Mouse (Mus musculus): Measurements from ENCODE around the gene Olfr235. TPM values are rescaled to one million over a fixed set of nuclear protein-coding genes. Genes with fewer than 3 reads are reported as not detected.
"Not testable (repeated sequence)": the region's sequence is repeated elsewhere in the genome, so short reads cannot be mapped to it uniquely, and the experiment has no call there.

Olfr235 gene
- not detected in 2 replicates for polyA plus RNA-seq (2014; fragmentation: Nextera tagmentation; extraction: Ambion mirVana)

GRCm38 (mm10) chr19:12260732-12261131, at the start of gene Olfr235:
Olfr235 (plus strand) TSS chr19:12261032.
- ATAC-seq (ENCODE audit: insufficient number of reproducible peaks, low FRiP score, low TSS enrichment, low read depth) = no peak
- no peak for DNase-seq (ENCODE audit: low spot score)
- Histone ChIP-seq H3K36me3 (ENCODE audit: control insufficient read depth, insufficient read depth, low read length) (no peaks in the 10 kb centered on the region), H3K27me3 (ENCODE audit: control insufficient read depth, insufficient read depth, low read length) (no peaks in the 10 kb centered on the region), H3K4me3 (ENCODE audit: low read depth, low read length) (no peak within 1 kb of the TSS), H3K4me2 (ENCODE audit: low read depth, severe bottlenecking) (no peak within 1 kb of the TSS), H3K4me1 (ENCODE audit: control insufficient read depth, insufficient read depth, low read length) (no peaks in the 10 kb centered on the region), H3K9ac (ENCODE audit: low read length) (no peak within 1 kb of the TSS), H3K9me3 (ENCODE audit: control insufficient read depth, low read length) (no peaks in the 10 kb centered on the region), H3K27ac (replicated peaks; ENCODE audit: low read depth, low read length) (no peak within 1 kb of the TSS)
- 64% methylated on average over 1 of the region's 1 CpGs for WGBS

DNA sequence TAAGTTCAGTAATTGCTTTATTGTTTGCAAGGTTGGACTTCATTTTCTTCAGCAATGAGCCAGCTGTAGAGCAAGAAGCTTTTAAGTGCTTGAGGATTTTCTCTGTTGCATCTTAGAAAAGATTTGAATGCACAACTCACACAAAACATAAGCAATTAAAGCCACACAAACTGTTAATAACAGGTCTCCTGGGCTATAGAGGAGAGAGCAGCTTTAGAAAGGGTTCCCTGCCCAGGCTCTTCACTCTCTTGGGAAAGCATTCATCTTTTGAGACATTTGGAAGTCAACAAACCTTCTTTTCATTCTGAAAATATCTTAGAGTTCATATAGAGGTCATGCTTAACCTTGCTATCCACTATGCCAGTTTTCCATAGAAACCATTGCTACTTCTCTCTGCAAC, 28.3 kb upstream of the Olfr235 start, which contains the start of gene Olfr1432:
Gene Olfr1432, minus strand, starts transcription at position 101 of the 400 bp plus-strand sequence.
- not testable (repeated sequence) for ATAC-seq (ENCODE audit: insufficient number of reproducible peaks, low FRiP score, low TSS enrichment, low read depth); H3K9ac ChIP-seq (ENCODE audit: low read length); H3K27me3 ChIP-seq (ENCODE audit: control insufficient read depth, insufficient read depth, low read length); H3K36me3 ChIP-seq (ENCODE audit: control insufficient read depth, insufficient read depth, low read length); H3K4me1 ChIP-seq (ENCODE audit: control insufficient read depth, insufficient read depth, low read length); H3K4me3 ChIP-seq (ENCODE audit: low read depth, low read length); H3K27ac ChIP-seq (replicated peaks; ENCODE audit: low read depth, low read length); DNase-seq (ENCODE audit: low spot score); H3K9me3 ChIP-seq (ENCODE audit: control insufficient read depth, low read length); H3K4me2 ChIP-seq (ENCODE audit: low read depth, severe bottlenecking)

DNA sequence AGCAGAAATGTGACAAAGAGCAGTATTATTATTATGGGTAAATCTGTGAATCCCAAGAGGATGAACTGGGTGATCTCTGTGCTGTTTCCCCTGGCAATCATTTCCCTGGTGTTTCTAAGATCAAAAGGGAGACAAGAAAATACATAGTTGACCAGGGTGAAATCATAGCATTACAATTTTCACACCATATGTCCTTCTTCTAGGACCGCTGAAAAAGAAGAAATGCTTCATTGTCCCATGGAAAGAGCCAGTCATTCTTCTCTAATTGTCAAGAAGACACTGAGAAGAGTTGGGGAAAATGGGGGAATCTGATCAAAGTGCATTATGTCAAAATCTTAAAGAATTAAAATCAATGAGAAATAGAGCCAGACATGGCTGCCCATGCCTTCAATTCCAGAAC, 19.3 kb upstream of the Olfr235 start, which contains the start of gene Olfr262:
Gene Olfr262, minus strand, starts transcription at position 101 of the 400 bp plus-strand sequence.
- 83% methylated on average over 1 of the region's 1 CpGs for WGBS

DNA sequence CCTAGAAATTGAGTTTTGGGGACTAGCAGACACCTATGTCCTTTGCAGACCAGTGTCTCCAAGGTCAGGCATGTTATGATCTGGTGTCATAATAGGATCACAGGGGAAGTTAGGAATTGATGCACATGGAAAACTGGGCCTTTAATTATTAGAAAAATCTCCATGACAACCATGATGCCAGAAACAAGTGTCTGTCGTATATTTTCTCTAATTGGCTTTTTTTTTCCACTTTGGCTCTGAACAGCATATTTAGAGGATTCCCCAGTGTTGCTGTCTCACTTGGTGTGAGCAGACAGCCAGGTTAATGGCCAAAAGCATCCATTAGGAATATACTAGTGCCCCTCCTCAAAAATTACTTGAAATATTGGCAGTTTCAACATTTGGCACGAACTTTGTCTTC, 18.7 kb downstream of the Olfr235 start, which contains the start of gene Olfr1434:
Gene Olfr1434, plus strand, starts transcription at position 301 of the 400 bp plus-strand sequence.
- H3K4me3 ChIP-seq (ENCODE audit: low read depth, low read length) = no peak within 1 kb of the TSS
- H3K36me3 ChIP-seq (ENCODE audit: control insufficient read depth, insufficient read depth, low read length) = no peaks in the 10 kb centered on the region
- no peak within 1 kb of the TSS for H3K9ac ChIP-seq (ENCODE audit: low read length)
- H3K4me1 ChIP-seq (ENCODE audit: control insufficient read depth, insufficient read depth, low read length) = no peaks in the 10 kb centered on the region
- H3K27me3 ChIP-seq (ENCODE audit: control insufficient read depth, insufficient read depth, low read length) = no peaks in the 10 kb centered on the region
- no peak within 1 kb of the TSS for H3K4me2 ChIP-seq (ENCODE audit: low read depth, severe bottlenecking)
- ATAC-seq (ENCODE audit: insufficient number of reproducible peaks, low FRiP score, low TSS enrichment, low read depth) (no peak), DNase-seq (ENCODE audit: low spot score) (no peak)
- WGBS = 68% methylated on average over 2 of the region's 2 CpGs
- H3K9me3 ChIP-seq (ENCODE audit: control insufficient read depth, low read length) = no peaks in the 10 kb centered on the region
- no peak within 1 kb of the TSS for H3K27ac ChIP-seq (replicated peaks; ENCODE audit: low read depth, low read length)

More for the DNA sequence above, 19.3 kb upstream of the Olfr235 start, which contains the start of gene Olfr262:
- no peak within 1 kb of the TSS for H3K4me3 ChIP-seq (ENCODE audit: low read depth, low read length)
- DNase-seq (ENCODE audit: low spot score) = no peak
- H3K9ac ChIP-seq (ENCODE audit: low read length) = no peak within 1 kb of the TSS
- H3K27me3 ChIP-seq (ENCODE audit: control insufficient read depth, insufficient read depth, low read length) = no peaks in the 10 kb centered on the region
- H3K36me3 ChIP-seq (ENCODE audit: control insufficient read depth, insufficient read depth, low read length) = no peaks in the 10 kb centered on the region
- H3K4me2 ChIP-seq (ENCODE audit: low read depth, severe bottlenecking) = no peak within 1 kb of the TSS
- no peak within 1 kb of the TSS for H3K27ac ChIP-seq (replicated peaks; ENCODE audit: low read depth, low read length)
- no peaks in the 10 kb centered on the region for H3K4me1 ChIP-seq (ENCODE audit: control insufficient read depth, insufficient read depth, low read length)
- no peak for ATAC-seq (ENCODE audit: insufficient number of reproducible peaks, low FRiP score, low TSS enrichment, low read depth)
- H3K9me3 ChIP-seq (ENCODE audit: control insufficient read depth, low read length) = no peaks in the 10 kb centered on the region

GRCm38 (mm10) chr19:12292979-12293378, 32.1 kb downstream of the Olfr235 start:
- H3K4me3 ChIP-seq (ENCODE audit: low read depth, low read length) = no peak overlapping the region
- H3K36me3 ChIP-seq (ENCODE audit: control insufficient read depth, insufficient read depth, low read length) = no peaks in the 10 kb centered on the region
- no peak overlapping the region for H3K27ac ChIP-seq (replicated peaks; ENCODE audit: low read depth, low read length)
- no peaks in the 10 kb centered on the region for H3K27me3 ChIP-seq (ENCODE audit: control insufficient read depth, insufficient read depth, low read length)
- H3K9me3 ChIP-seq (ENCODE audit: control insufficient read depth, low read length) = no peaks in the 10 kb centered on the region
- no peak overlapping the region for H3K4me2 ChIP-seq (ENCODE audit: low read depth, severe bottlenecking)
- DNase-seq (ENCODE audit: low spot score) (no peak), ATAC-seq (ENCODE audit: insufficient number of reproducible peaks, low FRiP score, low TSS enrichment, low read depth) (no peak)
- no peaks in the 10 kb centered on the region for H3K4me1 ChIP-seq (ENCODE audit: control insufficient read depth, insufficient read depth, low read length)
- H3K9ac ChIP-seq (ENCODE audit: low read length) = no peak overlapping the region

DNA sequence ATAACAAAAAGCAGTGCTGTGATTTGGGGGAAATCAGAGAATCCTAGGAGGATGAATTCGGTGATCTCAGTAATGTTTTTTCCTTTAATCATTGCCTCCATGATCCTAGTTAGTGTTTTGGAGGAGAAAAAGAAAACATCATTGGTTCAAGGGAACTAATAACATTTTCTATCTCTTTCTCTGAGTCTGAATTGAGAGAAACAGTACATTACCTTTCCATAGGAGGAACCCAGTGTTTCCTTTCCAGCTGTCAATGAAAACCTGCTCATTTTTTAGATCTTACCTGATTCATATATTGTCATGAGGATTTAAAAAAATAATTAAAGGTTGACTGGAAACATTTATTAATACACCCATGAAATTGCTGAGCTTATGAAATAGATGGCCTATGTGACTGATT, 38.2 kb downstream of the Olfr235 start, which contains the start of gene Olfr1436:
Gene Olfr1436, minus strand, starts transcription at position 101 of the 400 bp plus-strand sequence.
- WGBS = 85% methylated on average over 1 of the region's 1 CpGs
- H3K27ac ChIP-seq (replicated peaks; ENCODE audit: low read depth, low read length); ATAC-seq (ENCODE audit: insufficient number of reproducible peaks, low FRiP score, low TSS enrichment, low read depth); H3K4me2 ChIP-seq (ENCODE audit: low read depth, severe bottlenecking); H3K4me1 ChIP-seq (ENCODE audit: control insufficient read depth, insufficient read depth, low read length); H3K9ac ChIP-seq (ENCODE audit: low read length); DNase-seq (ENCODE audit: low spot score); H3K9me3 ChIP-seq (ENCODE audit: control insufficient read depth, low read length); H3K4me3 ChIP-seq (ENCODE audit: low read depth, low read length); H3K27me3 ChIP-seq (ENCODE audit: control insufficient read depth, insufficient read depth, low read length); H3K36me3 ChIP-seq (ENCODE audit: control insufficient read depth, insufficient read depth, low read length): not testable (repeated sequence)

Other genes starting within 250 kb of the Olfr235 start
- not detected in 2 replicates for gene Olfr1423, start 219.7 kb upstream of the Olfr235 start, polyA plus RNA-seq (2014; fragmentation: Nextera tagmentation; extraction: Ambion mirVana)
- gene Olfr1424, start 198.3 kb upstream of the Olfr235 start, polyA plus RNA-seq (2014; fragmentation: Nextera tagmentation; extraction: Ambion mirVana) = not detected in 2 replicates
- not detected in 2 replicates for gene Olfr1425, start 183.3 kb upstream of the Olfr235 start, polyA plus RNA-seq (2014; fragmentation: Nextera tagmentation; extraction: Ambion mirVana)
- gene Olfr1426, start 169.0 kb upstream of the Olfr235 start, polyA plus RNA-seq (2014; fragmentation: Nextera tagmentation; extraction: Ambion mirVana) = not detected in 2 replicates
- gene Olfr1427, start 157.7 kb upstream of the Olfr235 start, polyA plus RNA-seq (2014; fragmentation: Nextera tagmentation; extraction: Ambion mirVana) = not detected in 2 replicates
- gene Olfr1428, start 145.1 kb upstream of the Olfr235 start, polyA plus RNA-seq (2014; fragmentation: Nextera tagmentation; extraction: Ambion mirVana) = not detected in 2 replicates
- gene Olfr76, start 137.8 kb upstream of the Olfr235 start, polyA plus RNA-seq (2014; fragmentation: Nextera tagmentation; extraction: Ambion mirVana) = not detected in 2 replicates
- not detected in 2 replicates for gene Olfr1555-ps1, start 90.9 kb upstream of the Olfr235 start, polyA plus RNA-seq (2014; fragmentation: Nextera tagmentation; extraction: Ambion mirVana)
- gene Olfr1431, start 60.4 kb upstream of the Olfr235 start, polyA plus RNA-seq (2014; fragmentation: Nextera tagmentation; extraction: Ambion mirVana) = not detected in 2 replicates
- gene Olfr1432, start 28.4 kb upstream of the Olfr235 start, polyA plus RNA-seq (2014; fragmentation: Nextera tagmentation; extraction: Ambion mirVana) = not detected in 2 replicates
- not detected in 2 replicates for gene Olfr262, start 19.4 kb upstream of the Olfr235 start, polyA plus RNA-seq (2014; fragmentation: Nextera tagmentation; extraction: Ambion mirVana)
- not detected in 2 replicates for gene Olfr1434, start 18.8 kb downstream of the Olfr235 start, polyA plus RNA-seq (2014; fragmentation: Nextera tagmentation; extraction: Ambion mirVana)
- not detected in 2 replicates for gene Olfr1436, start 38.1 kb downstream of the Olfr235 start, polyA plus RNA-seq (2014; fragmentation: Nextera tagmentation; extraction: Ambion mirVana)
- gene Olfr1437, start 64.1 kb downstream of the Olfr235 start, polyA plus RNA-seq (2014; fragmentation: Nextera tagmentation; extraction: Ambion mirVana) = not detected in 2 replicates
- gene Olfr1438-ps1, start 74.9 kb downstream of the Olfr235 start, polyA plus RNA-seq (2014; fragmentation: Nextera tagmentation; extraction: Ambion mirVana) = not detected in 2 replicates
- not detected in 2 replicates for gene Olfr1440, start 126.2 kb downstream of the Olfr235 start, polyA plus RNA-seq (2014; fragmentation: Nextera tagmentation; extraction: Ambion mirVana)
- not detected in 2 replicates for gene Olfr1441, start 156.4 kb downstream of the Olfr235 start, polyA plus RNA-seq (2014; fragmentation: Nextera tagmentation; extraction: Ambion mirVana)
- gene Pfpl, start 166.9 kb downstream of the Olfr235 start, polyA plus RNA-seq (2014; fragmentation: Nextera tagmentation; extraction: Ambion mirVana) = not detected in 2 replicates
- gene Mpeg1, start 199.7 kb downstream of the Olfr235 start, polyA plus RNA-seq (2014; fragmentation: Nextera tagmentation; extraction: Ambion mirVana) = 0.10 and 0.17 TPM in 2 replicates
- gene Dtx4, start 240.4 kb downstream of the Olfr235 start, polyA plus RNA-seq (2014; fragmentation: Nextera tagmentation; extraction: Ambion mirVana) = 2.5 and 2.7 TPM in 2 replicates